Mouse (Mus musculus) fibroblast of lung, adult 2 months (primary cell): ENCODE measurements around the gene Prok1.
A peak's percentile ranks its signal among the peaks of the same experiment; 100 is the strongest.

Experiments
- DNase-seq: peaks from one replicate; pipeline ENCODE4 v3.0.0-alpha.2; 2011; ENCODE audit warnings: low read depth

Gene Prok1

GRCm38 (mm10) chr3:107238051-107238450, 1.5 kb downstream of the Prok1 start:
- DNase-seq = no peak

GRCm38 (mm10) chr3:107233945-107234344, 5.6 kb downstream of the Prok1 start:
- DNase-seq = no peak

GRCm38 (mm10) chr3:107233351-107233813, 6.1 kb downstream of the Prok1 start:
- peak; percentile 75 for DNase-seq

DNA sequence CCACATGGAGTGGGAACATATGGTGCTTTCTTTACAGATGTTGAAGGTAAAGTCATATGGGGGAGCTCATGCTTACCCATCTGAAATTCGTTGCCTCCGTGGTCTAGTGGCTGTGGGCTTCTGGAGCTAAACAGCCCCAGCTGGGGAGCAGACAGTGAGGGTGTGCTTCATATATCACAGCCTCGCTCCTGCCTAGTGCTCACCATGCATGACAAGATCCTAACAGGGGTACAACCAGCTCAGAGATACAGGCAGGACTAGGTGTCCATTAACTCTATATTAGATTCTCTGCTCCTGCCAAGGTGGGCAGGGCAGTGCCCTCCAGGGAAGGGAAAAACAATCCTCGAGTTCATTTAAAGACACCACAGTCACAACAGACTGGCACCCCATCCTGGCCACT, 8.3 kb downstream of the Prok1 start:
- no peak for DNase-seq

DNA sequence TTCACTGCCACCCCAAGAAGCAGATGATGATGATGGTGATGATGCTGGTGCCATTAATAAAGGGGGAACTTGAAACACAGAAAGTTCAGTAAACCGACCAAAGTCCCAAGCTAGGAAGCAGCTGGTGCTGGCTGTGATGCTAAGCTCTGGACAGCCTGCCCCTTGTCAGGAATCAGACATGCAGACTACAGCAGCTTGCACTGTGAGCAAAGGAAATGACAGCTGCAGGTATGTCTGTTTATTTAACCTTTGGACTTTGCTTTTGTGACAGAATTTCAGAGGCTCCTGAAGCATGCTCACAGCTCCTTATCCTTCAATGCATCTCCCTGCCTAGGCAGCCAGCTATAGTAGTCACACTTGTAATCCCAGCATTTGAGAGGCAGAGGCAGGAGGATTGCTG, 9.0 kb downstream of the Prok1 start, which contains the start of gene A630076J17Rik:
A630076J17Rik (plus strand) TSS at position 88 of the 400 bp plus-strand sequence.
- DNase-seq = no peak

DNA sequence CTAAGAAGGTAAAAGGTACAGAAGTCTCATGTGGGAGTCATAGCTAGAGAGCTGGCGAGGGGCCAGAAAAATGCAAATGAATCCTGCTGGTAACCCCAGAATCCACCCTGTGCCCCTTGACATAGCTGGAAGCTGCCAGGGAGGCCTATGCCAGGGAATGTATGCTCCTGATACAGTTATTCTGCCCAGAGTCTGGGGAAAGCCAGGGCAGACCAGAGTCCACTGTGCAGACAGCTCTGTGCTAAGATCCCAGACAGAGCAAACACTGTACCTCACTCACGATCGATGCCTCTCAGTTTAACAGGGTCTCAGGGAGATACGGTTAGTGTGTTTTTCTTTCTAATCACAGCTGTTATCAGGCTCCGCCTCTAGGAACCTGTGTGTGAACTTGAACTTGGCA, 9.7 kb downstream of the Prok1 start:
- no peak for DNase-seq

DNA sequence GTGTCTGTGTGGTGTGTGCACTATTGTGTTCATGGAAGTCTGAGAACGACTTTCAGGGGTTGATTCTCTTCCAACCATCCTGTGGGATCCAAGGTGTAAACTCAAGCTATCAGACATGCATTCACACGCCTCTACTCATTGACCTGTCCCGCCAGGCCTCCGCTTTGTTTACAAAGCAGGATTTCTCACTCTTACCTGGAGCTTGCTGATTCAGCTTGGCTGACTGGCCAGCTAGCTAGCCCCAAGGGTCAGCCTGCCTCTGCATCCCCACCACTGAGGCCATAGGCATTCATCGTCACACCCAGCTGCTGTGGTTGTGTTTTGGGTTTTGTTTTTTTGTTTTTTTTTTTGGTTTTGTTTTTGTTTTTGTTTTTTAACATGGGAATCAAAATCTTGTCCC, 10.3 kb downstream of the Prok1 start:
- no peak for DNase-seq

GRCm38 (mm10) chr3:107225820-107226219, 13.7 kb downstream of the Prok1 start:
- DNase-seq = no peak

GRCm38 (mm10) chr3:107223230-107223629, 16.3 kb downstream of the Prok1 start:
- no peak for DNase-seq

- no peak for DNase-seq
These were observed 17.9 kb downstream of the Prok1 start, which contains the start of gene Cym for GRCm38 (mm10) chr3:107221608-107222007. Gene Cym, minus strand, starts transcription at chr3:107221732.

DNA sequence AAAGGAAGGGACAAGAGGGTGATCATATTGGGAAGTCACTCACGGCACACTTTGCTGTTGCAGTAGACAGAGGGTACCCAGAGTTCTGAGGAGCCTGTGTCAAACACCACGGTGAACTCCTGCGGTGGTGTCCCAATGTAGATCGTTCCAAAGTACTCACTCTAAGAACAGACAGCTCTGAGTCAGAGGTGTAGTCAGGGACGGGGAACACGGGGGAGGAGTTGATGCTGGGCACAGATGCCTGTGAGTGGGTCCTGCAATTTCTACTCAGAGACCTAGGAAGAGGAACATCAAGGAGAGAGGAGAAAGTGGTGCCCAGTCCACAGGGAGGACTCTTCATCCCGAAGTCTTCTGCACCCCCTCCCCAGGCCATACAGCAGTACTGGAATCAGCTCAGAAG, 20.9 kb downstream of the Prok1 start:
- no peak for DNase-seq

DNA sequence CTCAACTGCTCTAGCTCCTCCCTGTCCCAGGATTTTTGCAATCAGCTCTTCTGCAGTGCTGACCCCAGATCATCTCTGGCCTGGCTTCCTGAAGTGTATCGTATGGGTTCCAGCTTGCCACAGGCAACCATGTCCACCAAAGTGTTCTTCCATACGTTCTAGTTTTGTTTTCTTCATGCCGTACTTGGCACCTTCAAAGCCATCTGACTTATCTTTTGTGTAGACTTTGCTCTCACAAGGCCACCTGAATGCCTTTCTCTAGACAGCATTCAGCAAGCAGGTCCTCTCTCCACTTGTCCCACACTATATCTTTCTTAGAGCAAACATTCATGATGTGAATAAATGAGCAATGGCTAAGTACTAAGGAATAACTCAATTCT, 22.4 kb downstream of the Prok1 start:
- DNase-seq = no peak

DNA sequence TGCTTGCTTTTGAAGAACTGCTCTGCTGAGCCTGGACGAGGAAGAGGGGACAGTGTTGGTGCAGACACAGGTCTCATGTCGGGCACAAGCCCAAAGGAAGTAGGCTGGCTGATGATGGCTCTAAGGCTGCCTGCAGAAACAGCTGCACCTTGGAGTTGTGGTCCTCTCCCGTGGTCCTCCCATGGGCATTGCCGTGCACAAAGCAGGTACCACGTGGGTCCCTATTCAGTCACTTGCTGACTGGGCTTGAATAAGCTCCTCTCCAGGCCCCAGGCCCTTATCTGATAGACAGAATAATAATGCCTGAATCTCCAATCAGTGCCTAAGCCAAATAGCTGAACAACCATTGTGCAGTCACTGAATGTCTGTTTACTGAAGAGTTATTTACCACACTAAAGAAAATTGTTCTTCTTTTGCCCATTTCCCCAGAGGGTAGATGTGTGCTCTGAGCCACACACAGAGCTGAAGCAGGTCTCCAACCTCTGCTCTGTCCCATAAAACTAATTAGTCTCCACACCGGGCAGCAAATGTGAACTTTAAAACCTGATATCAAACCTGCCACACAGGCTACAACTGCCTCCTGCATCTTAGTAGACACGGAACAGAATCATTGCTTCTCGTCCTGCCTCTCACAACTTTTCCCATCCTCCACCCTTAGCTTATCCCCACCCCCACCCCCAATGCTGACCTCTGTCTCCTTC, 23.0 kb downstream of the Prok1 start:
- no peak for DNase-seq

DNA sequence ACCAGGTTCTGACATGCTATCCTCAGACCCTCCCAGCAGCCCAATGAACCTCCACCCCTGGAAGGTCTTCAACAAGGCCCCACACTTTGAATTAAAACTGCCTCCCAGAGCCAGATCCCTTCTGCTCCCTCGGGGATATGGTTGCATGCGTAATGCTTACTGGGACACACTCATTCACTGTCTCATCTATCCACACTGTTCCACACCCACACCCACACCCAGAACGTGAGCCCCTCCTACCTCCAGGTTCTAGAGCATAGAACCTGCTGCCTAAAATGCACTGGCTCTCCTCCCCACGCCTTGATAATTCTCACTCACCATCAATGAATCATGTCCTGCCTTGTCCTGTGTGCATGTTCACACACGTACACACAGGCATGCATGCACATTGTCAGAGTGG, 24.9 kb downstream of the Prok1 start:
- DNase-seq = no peak

DNA sequence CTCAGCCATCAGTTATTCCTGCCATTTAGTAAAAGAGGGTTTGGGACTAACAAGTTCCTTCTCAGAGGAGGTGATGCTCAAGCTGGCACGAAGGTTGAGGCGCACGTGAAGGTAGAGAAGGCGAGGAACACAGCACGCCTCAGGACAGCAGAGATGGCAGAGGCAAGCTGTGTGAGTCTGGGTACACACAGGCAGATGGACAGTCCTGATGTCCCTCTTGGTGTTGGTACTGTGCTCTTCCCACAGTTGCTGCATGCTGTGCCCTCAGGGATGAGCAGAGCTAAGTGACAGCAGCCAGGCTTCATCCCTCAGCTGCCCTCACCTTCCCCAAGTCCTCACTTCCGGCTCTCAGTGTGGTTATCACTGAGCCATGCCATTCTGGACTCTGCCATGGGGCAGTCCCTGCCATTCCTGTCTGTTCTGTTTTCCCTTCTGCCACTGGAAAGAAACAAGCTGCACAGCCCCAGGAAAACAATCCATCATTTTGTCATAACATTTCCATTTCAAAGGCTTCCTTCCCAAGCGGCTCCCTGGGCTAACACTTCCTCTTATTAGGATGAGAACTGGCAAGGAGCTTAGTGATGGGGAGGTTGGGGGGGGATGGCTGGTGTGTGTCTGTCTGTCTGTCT, 31.8 kb downstream of the Prok1 start:
- DNase-seq = no peak

DNA sequence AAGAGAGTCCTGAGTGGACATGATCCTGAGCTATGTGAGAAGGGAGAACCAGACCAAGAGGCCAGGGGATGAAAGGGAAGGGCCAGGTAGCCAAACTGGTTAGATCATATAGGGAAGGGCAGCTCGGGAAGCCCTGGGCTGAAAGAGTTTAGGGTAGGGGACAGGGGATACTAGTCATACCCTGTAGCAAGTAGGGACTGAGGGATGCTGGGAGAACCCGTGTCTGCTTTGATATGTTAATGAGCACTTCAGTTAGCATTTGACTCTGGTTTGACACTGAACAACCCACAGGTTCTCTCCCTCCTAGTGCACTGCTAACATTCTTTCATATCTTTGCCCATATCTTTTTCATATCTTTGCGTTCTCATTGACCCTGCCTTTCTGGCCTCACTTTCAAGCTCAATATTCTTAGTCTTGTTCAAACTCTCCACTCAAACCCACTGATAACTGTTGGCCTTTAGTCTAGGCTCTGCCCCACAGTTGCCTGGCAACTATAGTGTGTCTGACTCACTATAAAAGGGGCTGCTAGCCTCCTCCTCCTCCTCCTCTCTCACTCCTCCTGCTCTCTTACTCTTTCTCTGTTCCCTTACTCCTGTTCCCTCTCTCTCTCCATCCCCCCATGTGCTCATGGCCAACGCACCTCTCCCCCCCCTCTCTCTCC, 32.9 kb downstream of the Prok1 start:
- DNase-seq = no peak

DNA sequence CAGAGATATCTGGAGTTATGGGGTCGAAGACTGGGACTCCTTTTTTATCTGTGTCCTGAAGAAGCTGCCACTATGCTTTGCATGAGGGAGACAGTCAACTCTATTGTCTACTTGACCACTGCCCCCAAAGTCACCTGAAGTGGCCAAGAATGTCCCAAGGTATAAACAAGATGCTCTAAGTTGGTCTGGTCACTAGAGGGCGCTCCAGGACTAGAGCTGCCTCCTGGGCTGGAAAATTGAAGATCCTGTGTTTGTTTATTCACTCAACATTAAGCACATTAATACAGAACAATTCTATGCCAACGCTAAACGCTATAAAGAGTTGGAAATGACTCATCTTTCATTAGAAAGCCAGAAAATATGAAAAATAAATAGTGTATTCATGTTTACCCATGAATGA, 33.5 kb downstream of the Prok1 start:
- peak; percentile 27 for DNase-seq

GRCm38 (mm10) chr3:107205170-107205569, 34.3 kb downstream of the Prok1 start:
- DNase-seq = no peak

DNA sequence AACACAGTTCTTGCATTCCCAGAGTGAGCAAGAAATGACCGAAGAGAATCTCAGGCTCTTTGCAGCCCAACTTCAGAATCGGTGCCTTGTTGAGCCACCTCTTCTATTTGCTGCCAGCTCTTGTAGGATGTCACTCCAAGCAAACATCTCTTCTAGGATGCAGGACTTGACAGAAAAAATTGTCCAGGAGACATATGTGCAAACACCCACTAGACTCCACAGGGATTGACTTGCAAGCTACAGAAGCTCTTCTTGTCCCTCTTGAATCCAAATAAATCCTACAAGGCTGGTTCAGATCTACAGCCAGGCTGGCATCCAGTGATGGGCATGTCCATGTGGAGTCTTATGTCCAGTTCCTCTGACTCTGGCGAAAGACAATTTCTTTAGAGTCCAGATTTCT, 35.1 kb downstream of the Prok1 start:
- no peak for DNase-seq

GRCm38 (mm10) chr3:107201310-107202180, 38.0 kb downstream of the Prok1 start:
- DNase-seq = no peak

DNA sequence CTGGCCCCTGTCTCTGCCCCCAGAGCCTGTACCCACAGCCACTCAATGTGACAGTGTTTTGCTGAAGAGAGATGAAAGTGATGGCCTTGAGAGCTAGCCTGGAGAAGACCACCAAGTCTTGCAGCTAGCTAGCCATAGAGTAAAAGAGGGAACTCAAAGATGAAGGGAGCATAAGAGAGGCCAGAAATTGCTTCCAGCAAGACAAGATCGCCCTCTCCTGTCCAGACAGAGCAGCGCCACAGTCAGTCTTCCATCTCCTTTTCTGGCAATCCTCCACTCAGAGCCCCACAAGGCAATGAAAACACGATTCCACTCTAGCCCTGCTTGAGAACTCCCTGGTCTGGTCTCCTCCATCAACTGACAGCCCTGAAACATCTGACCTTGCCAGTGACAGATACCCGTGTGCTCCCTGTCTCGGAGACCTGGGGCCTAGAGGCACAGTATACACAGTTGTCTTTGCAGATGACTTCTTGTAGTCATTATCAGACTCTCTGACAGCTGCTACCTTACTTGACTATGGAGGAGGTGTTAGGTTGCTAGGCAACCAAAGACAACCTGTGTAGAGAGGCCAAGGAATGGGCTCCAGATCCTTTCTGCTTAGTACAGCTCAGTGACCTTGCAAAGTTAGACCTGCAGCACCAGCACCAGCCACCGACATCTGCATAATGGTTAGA, 51.1 kb downstream of the Prok1 start:
- no peak for DNase-seq

DNA sequence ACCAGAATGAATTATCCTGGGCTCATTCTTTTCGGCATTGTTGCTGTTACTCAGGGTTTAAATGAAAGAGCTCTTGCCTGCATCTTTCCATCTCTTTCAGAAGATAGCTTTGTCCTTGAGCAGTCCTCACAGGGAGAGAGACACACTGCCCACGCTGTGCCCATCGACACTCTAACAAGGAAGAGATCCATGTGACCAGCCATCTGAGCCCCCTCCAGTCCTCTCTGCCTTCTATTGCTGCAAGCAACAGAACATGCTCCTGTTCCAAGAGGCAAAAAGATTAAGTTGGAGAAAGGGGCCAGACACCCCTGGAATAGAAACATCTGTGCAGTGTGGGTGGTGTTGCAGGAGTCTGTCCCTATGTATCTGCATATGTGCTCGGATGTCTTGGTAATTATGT, 52.5 kb downstream of the Prok1 start:
- no peak for DNase-seq
